Mouse (Mus musculus): ENCODE measurements around the gene Tctex1d4. TPM values are rescaled to one million over a fixed set of nuclear protein-coding genes. Genes with fewer than 3 reads are reported as not detected.

Gene Tctex1d4
- polyA plus RNA-seq (2012; rRNA removed) (0.10 and 0.14 TPM in 2 replicates), polyA plus RNA-seq (2014; fragmentation: Nextera tagmentation; extraction: Ambion mirVana) (not detected in 2 replicates)

- Histone ChIP-seq H3K36me3 (ENCODE audit: control insufficient read depth, insufficient read depth, low read length) (peaks cover 10% of the 10 kb centered on the region; the same call in 1 of the 2 replicates), H3K9me3 (ENCODE audit: control insufficient read depth, low read length) (no peaks in the 10 kb centered on the region), H3K27ac (replicated peaks; ENCODE audit: low read depth, low read length) (peak within 1 kb of the TSS; percentile 86), H3K4me3 (replicated peaks; ENCODE audit: low read length) (no peak within 1 kb of the TSS), H3K4me2 (replicated peaks; ENCODE audit: low read depth, low read length, severe bottlenecking) (peak within 1 kb of the TSS; percentile 28; the same call in 1 of the 2 replicates), H3K4me1 (ENCODE audit: control insufficient read depth, insufficient read depth, low read length) (peaks cover 19% of the 10 kb centered on the region), H3K27me3 (ENCODE audit: control insufficient read depth, insufficient read depth, low read length) (0 out of 2 replicates have a peak, but pooled peaks cover 4% of the 10 kb centered on the region), H3K9ac (ENCODE audit: low read depth, low read length, severe bottlenecking) (peak within 1 kb of the TSS; percentile 46)
- TF ChIP-seq POLR2A (IDR thresholded peaks at IDR 0.05; ENCODE audit: borderline replicate concordance, extremely low read depth, insufficient read depth, insufficient read length), result no peak
- no peak for ATAC-seq (ENCODE audit: low FRiP score, low read depth)
- WGBS, result 81% methylated on average over 9 of the region's 9 CpGs
- DNase-seq (ENCODE audit: low spot score), result no peak
Measured at GRCm38 (mm10) chr4:117126675-117127290, at the start of gene Tctex1d4. Gene Tctex1d4 (plus strand): TSS chr4:117126794.

- no peaks in the 10 kb centered on the region for H3K27me3 ChIP-seq (ENCODE audit: control insufficient read depth, insufficient read depth, low read length)
- H3K4me3 ChIP-seq (replicated peaks; ENCODE audit: low read length), result no peak overlapping the region
- ATAC-seq (ENCODE audit: low FRiP score, low read depth) (no peak), DNase-seq (ENCODE audit: low spot score) (no peak)
- H3K4me1 ChIP-seq (ENCODE audit: control insufficient read depth, insufficient read depth, low read length), result no peaks in the 10 kb centered on the region
- H3K9me3 ChIP-seq (ENCODE audit: control insufficient read depth, low read length), result no peaks in the 10 kb centered on the region
- H3K36me3 ChIP-seq (ENCODE audit: control insufficient read depth, insufficient read depth, low read length), result peaks cover 22% of the 10 kb centered on the region
- no peak overlapping the region for H3K27ac ChIP-seq (replicated peaks; ENCODE audit: low read depth, low read length)
- WGBS, result 56% methylated on average over 7 of the region's 7 CpGs
- no peak overlapping the region for H3K9ac ChIP-seq (ENCODE audit: low read depth, low read length, severe bottlenecking)
- H3K4me2 ChIP-seq (replicated peaks; ENCODE audit: low read depth, low read length, severe bottlenecking), result no peak overlapping the region
- no peak for TF ChIP-seq POLR2A (IDR thresholded peaks at IDR 0.05; ENCODE audit: borderline replicate concordance, extremely low read depth, insufficient read depth, insufficient read length)
Measured at GRCm38 (mm10) chr4:117087948-117088640, 38.5 kb upstream of the Tctex1d4 start.

GRCm38 (mm10) chr4:117090586-117090985 is 36.0 kb upstream of the Tctex1d4 start:
- 84% methylated on average over 7 of the region's 7 CpGs for WGBS
- TF ChIP-seq POLR2A (IDR thresholded peaks at IDR 0.05; ENCODE audit: borderline replicate concordance, extremely low read depth, insufficient read depth, insufficient read length), result no peak
- ATAC-seq (ENCODE audit: low FRiP score, low read depth), result no peak
- no peak for DNase-seq (ENCODE audit: low spot score)
- no peak overlapping the region for H3K27ac ChIP-seq (replicated peaks; ENCODE audit: low read depth, low read length)
- no peak overlapping the region for H3K4me3 ChIP-seq (replicated peaks; ENCODE audit: low read length)
- peaks cover 9% of the 10 kb centered on the region for H3K4me1 ChIP-seq (ENCODE audit: control insufficient read depth, insufficient read depth, low read length)
- H3K36me3 ChIP-seq (ENCODE audit: control insufficient read depth, insufficient read depth, low read length), result peaks cover 14% of the 10 kb centered on the region
- H3K9me3 ChIP-seq (ENCODE audit: control insufficient read depth, low read length), result no peaks in the 10 kb centered on the region
- no peak overlapping the region for H3K4me2 ChIP-seq (replicated peaks; ENCODE audit: low read depth, low read length, severe bottlenecking)
- H3K27me3 ChIP-seq (ENCODE audit: control insufficient read depth, insufficient read depth, low read length), result no peaks in the 10 kb centered on the region
- no peak overlapping the region for H3K9ac ChIP-seq (ENCODE audit: low read depth, low read length, severe bottlenecking)

- no peaks in the 10 kb centered on the region for H3K9me3 ChIP-seq (ENCODE audit: control insufficient read depth, low read length)
- H3K36me3 ChIP-seq (ENCODE audit: control insufficient read depth, insufficient read depth, low read length), result no peaks in the 10 kb centered on the region
- H3K4me3 ChIP-seq (replicated peaks; ENCODE audit: low read length), result no peak overlapping the region
- no peak overlapping the region for H3K4me2 ChIP-seq (replicated peaks; ENCODE audit: low read depth, low read length, severe bottlenecking)
- 65% methylated on average over 3 of the region's 3 CpGs for WGBS
- ATAC-seq (ENCODE audit: low FRiP score, low read depth) (no peak), DNase-seq (ENCODE audit: low spot score) (no peak)
- H3K9ac ChIP-seq (ENCODE audit: low read depth, low read length, severe bottlenecking), result no peak overlapping the region
- H3K27ac ChIP-seq (replicated peaks; ENCODE audit: low read depth, low read length), result peak overlapping the region; percentile 72
- no peak for TF ChIP-seq POLR2A (IDR thresholded peaks at IDR 0.05; ENCODE audit: borderline replicate concordance, extremely low read depth, insufficient read depth, insufficient read length)
- H3K27me3 ChIP-seq (ENCODE audit: control insufficient read depth, insufficient read depth, low read length), result no peaks in the 10 kb centered on the region
- peaks cover 29% of the 10 kb centered on the region for H3K4me1 ChIP-seq (ENCODE audit: control insufficient read depth, insufficient read depth, low read length)
Measured at GRCm38 (mm10) chr4:117094626-117095361, 31.8 kb upstream of the Tctex1d4 start.
